Mouse (Mus musculus) leukemia stem cell, adult 10-12 weeks (primary cell): Measurements from ENCODE around the gene Rasgef1a. TPM values are rescaled to one million over a fixed set of nuclear protein-coding genes. Genes with fewer than 3 reads are reported as not detected.

Source experiments
- polyA plus RNA-seq: library from polyadenylated mRNA; stranded (reverse); fragments of >175 nt; gene quantifications from 2 replicates; pipeline ENCODE4 v1.2.3, GENCODE M21; 2012; ENCODE audit warnings: low replicate concordance

The Rasgef1a gene
- 0.15 and 0.18 TPM in 2 replicates for polyA plus RNA-seq

GRCm38 (mm10) chr6:118010756-118011615 is at the start of gene Rasgef1a:
Rasgef1a (plus strand) TSS chr6:118011438.

GRCm38 (mm10) chr6:118138731-118139709 is 127.8 kb downstream of the Rasgef1a start, which contains the start of gene Csgalnact2:
Csgalnact2 (minus strand) TSS chr6:118139140.

Other genes with a start within 250 kb of the Rasgef1a start
- gene Zfp637, start 170.3 kb upstream of the Rasgef1a start, polyA plus RNA-seq, result 1.7 and 10.4 TPM in 2 replicates
- gene Zfp239, start 149.3 kb upstream of the Rasgef1a start, polyA plus RNA-seq, result 0.43 and 0.68 TPM in 2 replicates
- 77.0 and 125 TPM in 2 replicates for gene Hnrnpf, start 111.1 kb upstream of the Rasgef1a start, polyA plus RNA-seq
- not detected in 2 replicates for gene Fxyd4, start 73.7 kb upstream of the Rasgef1a start, polyA plus RNA-seq
- 4.7 and 6.8 TPM in 2 replicates for gene Csgalnact2, start 127.7 kb downstream of the Rasgef1a start, polyA plus RNA-seq
- gene Ret, start 186.3 kb downstream of the Rasgef1a start, polyA plus RNA-seq, result 0.14 and 0.39 TPM in 2 replicates